Mouse (Mus musculus) heart, adult 2 months (tissue): ENCODE measurements around the gene Pold2.

Experiments
- CTCF ChIP-seq: fragments of 200-600 bp; IDR thresholded peaks from 2 replicates; pipeline ENCODE4 v1.8.1; 2022; ENCODE audit warnings: antibody characterized with exemption, mild to moderate bottlenecking, moderate library complexity
- EP300 ChIP-seq: fragments of 200-500 bp; IDR thresholded peaks from 2 replicates; pipeline ENCODE4 v1.6.1; 2011; ENCODE audit warnings: low read depth, low read length, control low read depth; ENCODE audit not compliant: insufficient read depth

GRCm38 (mm10) chr11:5852314-5852713, 25.8 kb downstream of the Pold2 start:
- no peak for TF ChIP-seq CTCF
- TF ChIP-seq EP300, result no peak
